Mouse (Mus musculus) frontal cortex, adult 2 months (tissue): ENCODE data around the gene Gm11565. TPM values are rescaled to one million over a fixed set of nuclear protein-coding genes. Genes with fewer than 3 reads are reported as not detected.
"Not testable (repeated sequence)": the region's sequence is repeated elsewhere in the genome, so short reads cannot be mapped to it uniquely, and the experiment has no call there.

Experiments used
- DNase-seq, 2 experiments: peaks; one replicate each; pipeline ENCODE4 v3.0.0; 2022; ENCODE audit warnings: low spot score in 1 of 2; ENCODE audit errors: extremely low spot score in 1 of 2
- polyA plus RNA-seq: library from polyadenylated mRNA; depleted of rRNA; stranded (reverse); fragments of >200 nt; gene quantifications from 2 replicates; pipeline ENCODE4 v1.2.3, GENCODE M21; 2012; rRNA removed

Gm11565 gene
- polyA plus RNA-seq: not detected in 2 replicates

DNA sequence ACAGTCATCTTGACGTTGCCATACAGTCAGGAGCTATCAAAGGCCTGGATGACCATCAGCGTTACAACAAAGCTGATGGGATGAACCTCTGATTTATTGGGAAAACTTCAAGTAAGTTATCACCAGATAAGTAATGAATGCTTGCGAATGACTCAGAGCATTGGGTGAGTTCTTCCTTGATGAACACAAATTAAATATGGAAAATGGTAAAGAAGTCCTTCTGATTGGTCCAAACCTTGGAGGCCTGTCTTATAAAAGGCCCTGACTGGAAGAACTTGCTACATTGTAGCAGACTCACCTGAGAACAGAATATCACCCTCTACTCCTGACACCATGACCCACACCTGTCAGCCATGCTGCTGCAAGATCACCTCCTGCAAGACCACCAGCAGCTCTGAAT lies at the start of gene Gm11565:
Gm11565 (plus strand) TSS at position 301 of the 400 bp plus-strand sequence.
- no peak for DNase-seq

DNA sequence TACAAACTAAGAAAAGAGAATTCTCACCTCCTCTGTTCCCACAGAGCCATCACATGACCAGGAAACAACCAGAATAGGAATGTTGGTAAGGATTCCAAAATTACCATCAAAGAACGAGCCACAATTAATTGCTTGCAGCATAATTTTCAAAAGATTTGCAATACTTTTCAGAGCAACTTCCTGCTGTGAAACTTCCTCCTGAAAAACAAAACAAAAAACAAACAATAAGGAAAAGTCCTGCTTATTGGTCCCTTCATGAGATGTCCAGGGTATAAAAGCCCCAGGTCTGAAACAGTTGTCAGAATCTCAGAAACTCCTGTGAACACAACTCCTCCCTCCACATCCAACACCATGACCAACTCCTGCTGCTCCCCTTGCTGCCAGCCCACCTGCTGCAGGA lies 41.5 kb upstream of the Gm11565 start, which contains the start of gene Krtap9-1:
Krtap9-1 (plus strand) TSS at position 301 of the 400 bp plus-strand sequence.
- not testable (repeated sequence) for DNase-seq

GRCm38 (mm10) chr11:99878887-99879286 lies 35.7 kb upstream of the Gm11565 start, which contains the start of gene Gm11567:
Gm11567 (plus strand) TSS chr11:99879187.
- DNase-seq: not testable (repeated sequence)

- DNase-seq: no peak
These were observed 6.9 kb upstream of the Gm11565 start, which contains the start of gene Krtap31-1 for GRCm38 (mm10) chr11:99907620-99908019. Krtap31-1 (plus strand) TSS chr11:99907920.

- DNase-seq: no peak
These were observed 21.4 kb downstream of the Gm11565 start, which contains the start of gene Krtap31-2 for GRCm38 (mm10) chr11:99935991-99936390. Krtap31-2 (plus strand) TSS chr11:99936291.

GRCm38 (mm10) chr11:99937751-99938264 lies 23.3 kb downstream of the Gm11565 start:
- DNase-seq: no peak

DNA sequence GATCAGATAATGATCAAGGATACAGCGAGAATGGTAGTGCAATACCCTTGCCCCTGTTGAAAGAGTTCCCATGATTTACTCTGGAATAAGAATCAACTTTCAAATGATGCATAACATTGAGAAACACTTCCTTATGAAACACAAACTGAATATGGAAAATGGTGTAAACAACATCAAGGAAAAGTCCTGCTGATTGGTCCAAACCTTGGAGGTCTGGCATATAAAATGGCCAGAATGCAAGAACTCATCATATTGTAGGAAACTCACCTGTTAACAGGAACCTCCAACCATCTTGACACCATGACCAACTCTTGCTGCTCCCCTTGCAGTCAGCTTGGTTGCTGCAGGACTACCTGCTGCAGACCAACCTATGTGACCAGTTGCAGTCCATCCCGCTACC lies 33.6 kb downstream of the Gm11565 start, which contains the start of gene Krtap9-5:
Krtap9-5 (plus strand) TSS at position 301 of the 400 bp plus-strand sequence.
- no peak for DNase-seq

DNA sequence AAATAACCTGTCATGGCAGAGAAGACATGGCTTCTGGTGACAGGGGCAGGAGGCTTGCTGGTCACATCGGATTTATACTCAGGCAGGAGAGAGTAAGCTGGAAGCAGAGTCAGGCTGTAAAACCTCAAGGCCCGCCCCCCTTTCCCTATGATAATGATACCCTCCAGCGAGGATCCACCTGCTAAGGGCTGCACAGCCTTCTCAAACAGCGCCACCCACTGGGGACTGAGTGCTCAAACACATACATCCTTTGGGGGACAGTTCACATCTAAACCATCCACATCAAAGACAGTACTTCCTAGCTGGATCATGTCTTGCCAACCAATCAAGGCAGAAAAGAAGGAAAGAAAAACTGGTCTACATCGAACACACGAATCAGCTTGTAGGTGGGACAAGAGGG lies 49.7 kb downstream of the Gm11565 start:
- DNase-seq: no peak

Other genes starting within 250 kb of the Gm11565 start
- gene Krtap4-6, start 248.8 kb upstream of the Gm11565 start, polyA plus RNA-seq: not detected in 2 replicates
- gene Gm14190, start 224.0 kb upstream of the Gm11565 start, polyA plus RNA-seq: not detected in 2 replicates
- not detected in 2 replicates for gene Gm14180, start 180.5 kb upstream of the Gm11565 start, polyA plus RNA-seq
- gene Gm11595, start 141.8 kb upstream of the Gm11565 start, polyA plus RNA-seq: not detected in 2 replicates
- gene Krtap4-8, start 134.0 kb upstream of the Gm11565 start, polyA plus RNA-seq: not detected in 2 replicates
- gene Krtap4-9, start 129.6 kb upstream of the Gm11565 start, polyA plus RNA-seq: not detected in 2 replicates
- gene Gm11596, start 121.3 kb upstream of the Gm11565 start, polyA plus RNA-seq: not detected in 2 replicates
- not detected in 2 replicates for gene Gm11569, start 115.8 kb upstream of the Gm11565 start, polyA plus RNA-seq
- gene Gm11554, start 110.3 kb upstream of the Gm11565 start, polyA plus RNA-seq: not detected in 2 replicates
- gene Krtap4-13, start 104.9 kb upstream of the Gm11565 start, polyA plus RNA-seq: not detected in 2 replicates
- gene Gm11564, start 99.1 kb upstream of the Gm11565 start, polyA plus RNA-seq: not detected in 2 replicates
- gene 2300003K06Rik, start 76.7 kb upstream of the Gm11565 start, polyA plus RNA-seq: not detected in 2 replicates
- gene Krtap4-16, start 63.1 kb upstream of the Gm11565 start, polyA plus RNA-seq: not detected in 2 replicates
- gene Gm11568, start 56.8 kb upstream of the Gm11565 start, polyA plus RNA-seq: not detected in 2 replicates
- not detected in 2 replicates for gene Gm11559, start 50.3 kb upstream of the Gm11565 start, polyA plus RNA-seq
- gene Krtap9-1, start 41.4 kb upstream of the Gm11565 start, polyA plus RNA-seq: not detected in 2 replicates
- gene Gm11567, start 35.6 kb upstream of the Gm11565 start, polyA plus RNA-seq: not detected in 2 replicates
- not detected in 2 replicates for gene Krtap31-1, start 6.8 kb upstream of the Gm11565 start, polyA plus RNA-seq
- gene Krtap31-2, start 21.5 kb downstream of the Gm11565 start, polyA plus RNA-seq: not detected in 2 replicates
- not detected in 2 replicates for gene Krtap9-5, start 33.7 kb downstream of the Gm11565 start, polyA plus RNA-seq
- gene Krtap29-1, start 64.3 kb downstream of the Gm11565 start, polyA plus RNA-seq: not detected in 2 replicates
- gene Krtap16-1, start 71.8 kb downstream of the Gm11565 start, polyA plus RNA-seq: 0.08 TPM in 1 of 2 replicates, not detected in the other
- not detected in 2 replicates for gene Krtap17-1, start 79.2 kb downstream of the Gm11565 start, polyA plus RNA-seq
- not detected in 2 replicates for gene Krt33a, start 101.5 kb downstream of the Gm11565 start, polyA plus RNA-seq
- gene Krt33b, start 115.1 kb downstream of the Gm11565 start, polyA plus RNA-seq: not detected in 2 replicates
- gene Krt34, start 126.8 kb downstream of the Gm11565 start, polyA plus RNA-seq: not detected in 2 replicates
- gene Krt31, start 135.8 kb downstream of the Gm11565 start, polyA plus RNA-seq: not detected in 2 replicates
- 0.06 TPM in 1 of 2 replicates, not detected in the other for gene Krt32, start 173.5 kb downstream of the Gm11565 start, polyA plus RNA-seq
- gene Krt35, start 181.5 kb downstream of the Gm11565 start, polyA plus RNA-seq: not detected in 2 replicates
- not detected in 2 replicates for gene Krt36, start 190.9 kb downstream of the Gm11565 start, polyA plus RNA-seq
- gene Krt13, start 206.8 kb downstream of the Gm11565 start, polyA plus RNA-seq: not detected in 2 replicates
- not detected in 2 replicates for gene Krt15, start 221.2 kb downstream of the Gm11565 start, polyA plus RNA-seq
- gene Krt19, start 233.9 kb downstream of the Gm11565 start, polyA plus RNA-seq: 1.6 and 3.7 TPM in 2 replicates